Mouse (Mus musculus) intestine, embryonic 15.5 days (tissue): Measurements from ENCODE around the gene Jund. TPM values are rescaled to one million over a fixed set of nuclear protein-coding genes. Genes with fewer than 3 reads are reported as not detected.

Source experiments
- ATAC-seq: fragments of 200-750 bp; cut with Nextera tagmentation; 2 replicates; pipeline ENCODE4 v1.8.0; 2017; ENCODE audit warnings: moderate TSS enrichment, moderate library complexity
- H3K27ac ChIP-seq: fragments of 300-500 bp; sonication (generic); 2 replicates; pipeline ENCODE4 v1.5.1; 2015; ENCODE audit warnings: mild to moderate bottlenecking, inconsistent platforms
- H3K27me3 ChIP-seq: fragments of 300-500 bp; sonication (generic); replicated peaks from 2 replicates; pipeline ENCODE4 v1.6.1; 2015; ENCODE audit warnings: inconsistent platforms
- H3K36me3 ChIP-seq: fragments of 300-500 bp; sonication (generic); 2 replicates; pipeline ENCODE4 v1.6.1; 2015; ENCODE audit warnings: inconsistent platforms
- H3K4me1 ChIP-seq: fragments of 300-500 bp; sonication (generic); replicated peaks from 2 replicates; pipeline ENCODE4 v1.6.1; 2015; ENCODE audit warnings: inconsistent platforms
- H3K4me2 ChIP-seq: fragments of 300-500 bp; sonication (generic); replicated peaks from 2 replicates; pipeline ENCODE4 v1.6.1; 2015; ENCODE audit warnings: mild to moderate bottlenecking, inconsistent platforms
- H3K4me3 ChIP-seq: fragments of 300-500 bp; sonication (generic); replicated peaks from 2 replicates; pipeline ENCODE4 v1.5.1; 2015; ENCODE audit warnings: inconsistent platforms
- H3K9ac ChIP-seq: fragments of 300-500 bp; sonication (generic); 2 replicates; pipeline ENCODE4 v1.6.1; 2015; ENCODE audit warnings: inconsistent platforms
- H3K9me3 ChIP-seq: fragments of 300-500 bp; sonication (generic); 2 replicates; pipeline ENCODE4 v1.6.1; 2016; ENCODE audit warnings: inconsistent platforms
- WGBS: fragments of 180-500 bp; shearing (Covaris S2); methylation state at CpG from one replicate; pipeline ENCODE4 v1.1.7; 2015; 5-methylcytosine and 5-hydroxymethylcytosine counted together
- polyA plus RNA-seq: library from polyadenylated mRNA; unstranded; fragments of >200 nt; fragmentation: Nextera tagmentation; extraction: Ambion mirVana; gene quantifications from 2 replicates; pipeline ENCODE4 v1.2.1, GENCODE M21; 2015

Gene Jund
- polyA plus RNA-seq, 1 experiment from 2014 or later: 88.8 TPM

- 2% methylated on average over 3 of the region's 3 CpGs for WGBS
- no peak overlapping the region for H3K27ac ChIP-seq
These were observed 22.0 kb downstream of the Jund start for GRCm38 (mm10) chr8:70720739-70721138.

GRCm38 (mm10) chr8:70721601-70722000, 22.9 kb downstream of the Jund start:
- ATAC-seq: no peak
- peaks cover 3% of the 10 kb centered on the region; the same call in 1 of the 2 replicates for H3K4me1 ChIP-seq
- no peaks in the 10 kb centered on the region for H3K9me3 ChIP-seq
- 0 out of 2 replicates have a peak, but pooled peaks cover 4% of the 10 kb centered on the region for H3K27me3 ChIP-seq
- no peak overlapping the region for H3K4me2 ChIP-seq
- no peaks in the 10 kb centered on the region for H3K36me3 ChIP-seq
- H3K27ac ChIP-seq: no peak overlapping the region
- no peak overlapping the region for H3K9ac ChIP-seq
- no peak overlapping the region for H3K4me3 ChIP-seq
- WGBS: 86% methylated on average over 8 of the region's 8 CpGs

More at GRCm38 (mm10) chr8:70720739-70721138, 22.0 kb downstream of the Jund start:
- no peaks in the 10 kb centered on the region for H3K9me3 ChIP-seq
- no peak overlapping the region for H3K4me2 ChIP-seq
- H3K36me3 ChIP-seq: no peaks in the 10 kb centered on the region
- no peaks in the 10 kb centered on the region for H3K27me3 ChIP-seq
- H3K4me3 ChIP-seq: no peak overlapping the region
- H3K4me1 ChIP-seq: peaks cover 3% of the 10 kb centered on the region; the same call in 1 of the 2 replicates
- no peak overlapping the region for H3K9ac ChIP-seq
- no peak for ATAC-seq

GRCm38 (mm10) chr8:70723486-70724210, 24.9 kb downstream of the Jund start, which contains the start of gene Pde4c:
Gene Pde4c (plus strand): TSS chr8:70723720.
- 50% methylated on average over 7 of the region's 7 CpGs for WGBS
- no peak within 1 kb of the TSS for H3K4me3 ChIP-seq
- 0 out of 2 replicates have a peak within 1 kb of the TSS, but pooled peaks have one; percentile 17 for H3K27ac ChIP-seq
- 0 out of 2 replicates have a peak, but pooled peaks cover 10% of the 10 kb centered on the region for H3K27me3 ChIP-seq
- peaks cover 3% of the 10 kb centered on the region; the same call in 1 of the 2 replicates for H3K4me1 ChIP-seq
- H3K4me2 ChIP-seq: no peak within 1 kb of the TSS
- H3K9ac ChIP-seq: no peak within 1 kb of the TSS
- H3K36me3 ChIP-seq: no peaks in the 10 kb centered on the region
- H3K9me3 ChIP-seq: no peaks in the 10 kb centered on the region
- ATAC-seq: peak; percentile 61

- no peak overlapping the region for H3K27ac ChIP-seq
- H3K9me3 ChIP-seq: no peaks in the 10 kb centered on the region
- H3K4me2 ChIP-seq: no peak overlapping the region
- H3K4me1 ChIP-seq: peaks cover 3% of the 10 kb centered on the region; the same call in 1 of the 2 replicates
- no peak overlapping the region for H3K9ac ChIP-seq
- 73% methylated on average over 12 of the region's 12 CpGs for WGBS
- 0 out of 2 replicates have a peak, but pooled peaks cover 10% of the 10 kb centered on the region for H3K27me3 ChIP-seq
- no peak overlapping the region for H3K4me3 ChIP-seq
- no peaks in the 10 kb centered on the region for H3K36me3 ChIP-seq
- ATAC-seq: no peak
These were observed 25.5 kb downstream of the Jund start for GRCm38 (mm10) chr8:70724216-70724615.

- no peaks in the 10 kb centered on the region for H3K36me3 ChIP-seq
- peaks cover 21% of the 10 kb centered on the region for H3K27me3 ChIP-seq
These were observed 27.2 kb downstream of the Jund start for GRCm38 (mm10) chr8:70725792-70726447.

GRCm38 (mm10) chr8:70726721-70727120, 28.0 kb downstream of the Jund start:
- Histone ChIP-seq H3K4me1 (peaks cover 11% of the 10 kb centered on the region; the same call in 1 of the 2 replicates), H3K27ac (no peak overlapping the region), H3K4me3 (no peak overlapping the region), H3K36me3 (no peaks in the 10 kb centered on the region), H3K4me2 (no peak overlapping the region), H3K27me3 (peaks cover 21% of the 10 kb centered on the region), H3K9me3 (no peaks in the 10 kb centered on the region), H3K9ac (no peak overlapping the region)
- no peak for ATAC-seq
- 52% methylated on average over 11 of the region's 11 CpGs for WGBS

More at GRCm38 (mm10) chr8:70725792-70726447, 27.2 kb downstream of the Jund start:
- ATAC-seq: no peak
- no peak overlapping the region for H3K4me2 ChIP-seq
- no peaks in the 10 kb centered on the region for H3K9me3 ChIP-seq
- H3K4me1 ChIP-seq: peaks cover 11% of the 10 kb centered on the region; the same call in 1 of the 2 replicates
- H3K9ac ChIP-seq: no peak overlapping the region
- no peak overlapping the region for H3K4me3 ChIP-seq
- H3K27ac ChIP-seq: no peak overlapping the region
- WGBS: 28% methylated on average over 14 of the region's 14 CpGs

GRCm38 (mm10) chr8:70729808-70730475, 31.2 kb downstream of the Jund start:
- peak overlapping the region; percentile 38 for H3K4me3 ChIP-seq
- no peaks in the 10 kb centered on the region for H3K9me3 ChIP-seq
- peak; percentile 62 for ATAC-seq
- WGBS: 2% methylated on average over 34 of the region's 34 CpGs
- H3K27me3 ChIP-seq: peaks cover 21% of the 10 kb centered on the region
- H3K4me1 ChIP-seq: peaks cover 8% of the 10 kb centered on the region; the same call in 1 of the 2 replicates
- H3K4me2 ChIP-seq: peak overlapping the region; percentile 74
- H3K36me3 ChIP-seq: no peaks in the 10 kb centered on the region
- peak overlapping the region; percentile 50 for H3K9ac ChIP-seq
- H3K27ac ChIP-seq: no peak overlapping the region

GRCm38 (mm10) chr8:70730956-70731355, 32.2 kb downstream of the Jund start:
- ATAC-seq: no peak
- no peak overlapping the region for H3K27ac ChIP-seq
- no peak overlapping the region for H3K9ac ChIP-seq
- H3K27me3 ChIP-seq: peaks cover 20% of the 10 kb centered on the region
- no peaks in the 10 kb centered on the region for H3K9me3 ChIP-seq
- 85% methylated on average over 4 of the region's 4 CpGs for WGBS
- no peak overlapping the region for H3K4me2 ChIP-seq
- no peak overlapping the region for H3K4me3 ChIP-seq
- H3K36me3 ChIP-seq: no peaks in the 10 kb centered on the region
- H3K4me1 ChIP-seq: peaks cover 8% of the 10 kb centered on the region; the same call in 1 of the 2 replicates

GRCm38 (mm10) chr8:70737705-70738104, 39.0 kb downstream of the Jund start:
- WGBS: 64% methylated on average over 5 of the region's 5 CpGs
- no peak overlapping the region for H3K9ac ChIP-seq

GRCm38 (mm10) chr8:70738211-70738610, 39.5 kb downstream of the Jund start:
- H3K36me3 ChIP-seq: no peaks in the 10 kb centered on the region
- no peak overlapping the region for H3K4me3 ChIP-seq
- no peak overlapping the region for H3K4me2 ChIP-seq
- H3K4me1 ChIP-seq: peaks cover 8% of the 10 kb centered on the region
- no peaks in the 10 kb centered on the region for H3K9me3 ChIP-seq
- H3K27me3 ChIP-seq: peaks cover 23% of the 10 kb centered on the region
- H3K27ac ChIP-seq: no peak overlapping the region
- H3K9ac ChIP-seq: no peak overlapping the region
- WGBS: 64% methylated on average over 3 of the region's 3 CpGs
- ATAC-seq: no peak

More at GRCm38 (mm10) chr8:70737705-70738104, 39.0 kb downstream of the Jund start:
- H3K27me3 ChIP-seq: peaks cover 18% of the 10 kb centered on the region
- H3K9me3 ChIP-seq: no peaks in the 10 kb centered on the region
- H3K4me2 ChIP-seq: no peak overlapping the region
- ATAC-seq: no peak
- no peaks in the 10 kb centered on the region for H3K36me3 ChIP-seq
- no peak overlapping the region for H3K4me3 ChIP-seq
- H3K27ac ChIP-seq: no peak overlapping the region
- H3K4me1 ChIP-seq: 0 out of 2 replicates have a peak, but pooled peaks cover 3% of the 10 kb centered on the region

GRCm38 (mm10) chr8:70741661-70742060, 42.9 kb downstream of the Jund start:
- peaks cover 56% of the 10 kb centered on the region for H3K27me3 ChIP-seq
- WGBS: 54% methylated on average over 5 of the region's 5 CpGs
- no peak overlapping the region for H3K27ac ChIP-seq
- H3K4me2 ChIP-seq: no peak overlapping the region
- no peak overlapping the region for H3K9ac ChIP-seq
- ATAC-seq: no peak
- no peaks in the 10 kb centered on the region for H3K36me3 ChIP-seq
- peaks cover 17% of the 10 kb centered on the region for H3K4me1 ChIP-seq
- H3K4me3 ChIP-seq: no peak overlapping the region
- no peaks in the 10 kb centered on the region for H3K9me3 ChIP-seq

- H3K9ac ChIP-seq: no peak overlapping the region
- no peaks in the 10 kb centered on the region for H3K9me3 ChIP-seq
- H3K27ac ChIP-seq: no peak overlapping the region
- H3K36me3 ChIP-seq: no peaks in the 10 kb centered on the region
- peaks cover 60% of the 10 kb centered on the region for H3K27me3 ChIP-seq
- no peak for ATAC-seq
- H3K4me2 ChIP-seq: no peak overlapping the region
- 44% methylated on average over 11 of the region's 11 CpGs for WGBS
- peaks cover 17% of the 10 kb centered on the region for H3K4me1 ChIP-seq
- no peak overlapping the region for H3K4me3 ChIP-seq
These were observed 43.4 kb downstream of the Jund start for GRCm38 (mm10) chr8:70742176-70742575.
